Mouse (Mus musculus) embryo, embryonic 10.5 days (tissue): ENCODE measurements at regions not wholly inside any gene's neighbourhood (a gene's known extent, or its start where the extent isn't known, plus 50 kb on each side); places are given as distances from the start of the nearest gene placed in this dataset.
A peak's percentile ranks its signal among the peaks of the same experiment; 100 is the strongest.

ENCODE experiments used
- DNase-seq: peaks from one replicate; pipeline ENCODE4 v3.0.0-alpha.2; 2015; ENCODE audit warnings: low spot score

DNA sequence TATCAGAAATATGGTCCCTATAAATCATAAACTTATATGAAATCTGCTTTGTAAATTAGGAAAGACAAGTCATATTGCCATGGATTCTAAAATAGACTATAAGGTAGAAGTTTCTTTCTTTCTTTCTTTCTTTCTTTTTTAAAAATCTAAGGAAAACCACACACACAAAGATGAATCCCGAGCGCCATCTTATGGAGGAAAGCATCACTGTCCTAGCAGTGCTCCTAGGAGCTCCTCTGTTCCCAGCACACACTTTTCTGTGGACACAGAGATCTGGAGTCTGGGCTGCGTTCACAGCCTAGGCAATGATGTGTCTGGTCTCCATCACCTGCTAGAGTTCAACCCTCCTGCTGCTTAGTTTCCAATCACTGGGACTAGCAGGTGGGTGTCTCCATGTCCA is 65.2 kb upstream of the Slc22a22 start:
- peak; percentile 71 for DNase-seq

DNA sequence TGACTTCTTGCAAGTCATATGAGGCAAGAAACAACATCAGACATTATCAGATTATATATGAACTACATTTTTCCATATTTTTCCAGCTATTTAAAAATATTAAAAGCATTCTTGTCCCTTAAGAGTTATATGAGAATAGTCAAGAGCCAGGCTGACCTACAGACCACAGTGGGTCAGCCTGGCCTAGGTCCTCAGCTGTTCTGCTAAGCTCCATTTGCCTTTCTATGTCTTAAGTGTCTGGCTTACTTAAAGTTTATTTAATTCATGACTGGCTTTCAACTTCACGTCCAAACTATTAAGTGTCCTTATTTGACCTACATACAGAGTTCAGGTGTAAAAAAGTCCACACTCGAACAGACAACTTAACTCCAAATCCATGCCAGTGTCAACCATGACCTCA is 58.1 kb upstream of the Slc22a22 start:
- no peak for DNase-seq
